Mouse (Mus musculus): ENCODE measurements around the gene Cyth2. TPM values are rescaled to one million over a fixed set of nuclear protein-coding genes. Genes with fewer than 3 reads are reported as not detected.

The Cyth2 gene
- polyA plus RNA-seq, 1 experiment = not detected

- no peak overlapping the region for H3K27ac ChIP-seq (ENCODE audit: insufficient read depth, low read depth, low read length)
- TF ChIP-seq POLR2A (IDR thresholded peaks at IDR 0.05; ENCODE audit: insufficient read depth, low read depth, low read length) (no peak), CTCF (IDR thresholded peaks at IDR 0.05; ENCODE audit: insufficient read depth, low read depth, low read length) (no peak)
- no peak overlapping the region for H3K4me3 ChIP-seq (ENCODE audit: insufficient read depth, low read depth, low read length)
- 10% methylated on average over 27 of the region's 27 CpGs for WGBS
- peaks cover 6% of the 10 kb centered on the region for H3K4me1 ChIP-seq (ENCODE audit: control insufficient read depth, insufficient read depth, low read length)
These were observed 55.0 kb downstream of the Cyth2 start for GRCm38 (mm10) chr7:45759400-45759799.

Other genes with a start within 250 kb of the Cyth2 start
- not detected in 2 replicates for gene Bcat2, start 244.4 kb downstream of the Cyth2 start, polyA plus RNA-seq (2012; ENCODE audit: insufficient read depth, insufficient read length, low replicate concordance, missing spikeins)
- not detected in 2 replicates for gene Fgf21, start 199.1 kb downstream of the Cyth2 start, polyA plus RNA-seq (2012; ENCODE audit: insufficient read depth, insufficient read length, low replicate concordance, missing spikeins)
- gene Fut1, start 197.3 kb downstream of the Cyth2 start, polyA plus RNA-seq (2012; ENCODE audit: insufficient read depth, insufficient read length, low replicate concordance, missing spikeins) = not detected in 2 replicates
- gene Izumo1, start 192.8 kb downstream of the Cyth2 start, polyA plus RNA-seq (2012; ENCODE audit: insufficient read depth, insufficient read length, low replicate concordance, missing spikeins) = not detected in 2 replicates
- gene Rasip1, start 187.1 kb downstream of the Cyth2 start, polyA plus RNA-seq (2012; ENCODE audit: insufficient read depth, insufficient read length, low replicate concordance, missing spikeins) = not detected in 2 replicates
- gene Mamstr, start 174.6 kb downstream of the Cyth2 start, polyA plus RNA-seq (2012; ENCODE audit: insufficient read depth, insufficient read length, low replicate concordance, missing spikeins) = not detected in 2 replicates
- gene Fut2, start 148.2 kb downstream of the Cyth2 start, polyA plus RNA-seq (2012; ENCODE audit: insufficient read depth, insufficient read length, low replicate concordance, missing spikeins) = not detected in 2 replicates
- not detected in 2 replicates for gene Ntn5, start 130.6 kb downstream of the Cyth2 start, polyA plus RNA-seq (2012; ENCODE audit: insufficient read depth, insufficient read length, low replicate concordance, missing spikeins)
- gene Sec1, start 120.2 kb downstream of the Cyth2 start, polyA plus RNA-seq (2012; ENCODE audit: insufficient read depth, insufficient read length, low replicate concordance, missing spikeins) = not detected in 2 replicates
- not detected in 2 replicates for gene Car11, start 114.7 kb downstream of the Cyth2 start, polyA plus RNA-seq (2012; ENCODE audit: insufficient read depth, insufficient read length, low replicate concordance, missing spikeins)
- gene Dbp, start 109.5 kb downstream of the Cyth2 start, polyA plus RNA-seq (2012; ENCODE audit: insufficient read depth, insufficient read length, low replicate concordance, missing spikeins) = 386 TPM in 1 of 2 replicates, not detected in the other
- gene Rpl18, start 99.1 kb downstream of the Cyth2 start, polyA plus RNA-seq (2012; ENCODE audit: insufficient read depth, insufficient read length, low replicate concordance, missing spikeins) = not detected in 2 replicates
- not detected in 2 replicates for gene Sphk2, start 96.6 kb downstream of the Cyth2 start, polyA plus RNA-seq (2012; ENCODE audit: insufficient read depth, insufficient read length, low replicate concordance, missing spikeins)
- not detected in 2 replicates for gene Fam83e, start 93.4 kb downstream of the Cyth2 start, polyA plus RNA-seq (2012; ENCODE audit: insufficient read depth, insufficient read length, low replicate concordance, missing spikeins)
- gene Spaca4, start 88.8 kb downstream of the Cyth2 start, polyA plus RNA-seq (2012; ENCODE audit: insufficient read depth, insufficient read length, low replicate concordance, missing spikeins) = not detected in 2 replicates
- not detected in 2 replicates for gene Lmtk3, start 30.8 kb downstream of the Cyth2 start, polyA plus RNA-seq (2012; ENCODE audit: insufficient read depth, insufficient read length, low replicate concordance, missing spikeins)
- gene Sult2b1, start 29.9 kb downstream of the Cyth2 start, polyA plus RNA-seq (2012; ENCODE audit: insufficient read depth, insufficient read length, low replicate concordance, missing spikeins) = not detected in 2 replicates
- gene Kcnj14, start 10.2 kb upstream of the Cyth2 start, polyA plus RNA-seq (2012; ENCODE audit: insufficient read depth, insufficient read length, low replicate concordance, missing spikeins) = not detected in 2 replicates
- gene Grwd1, start 16.4 kb upstream of the Cyth2 start, polyA plus RNA-seq (2012; ENCODE audit: insufficient read depth, insufficient read length, low replicate concordance, missing spikeins) = not detected in 2 replicates
- gene Kdelr1, start 58.2 kb upstream of the Cyth2 start, polyA plus RNA-seq (2012; ENCODE audit: insufficient read depth, insufficient read length, low replicate concordance, missing spikeins) = not detected in 2 replicates
- not detected in 2 replicates for gene Grin2d, start 63.8 kb upstream of the Cyth2 start, polyA plus RNA-seq (2012; ENCODE audit: insufficient read depth, insufficient read length, low replicate concordance, missing spikeins)
- not detected in 2 replicates for gene Syngr4, start 82.1 kb upstream of the Cyth2 start, polyA plus RNA-seq (2012; ENCODE audit: insufficient read depth, insufficient read length, low replicate concordance, missing spikeins)
- not detected in 2 replicates for gene Tmem143, start 82.4 kb upstream of the Cyth2 start, polyA plus RNA-seq (2012; ENCODE audit: insufficient read depth, insufficient read length, low replicate concordance, missing spikeins)
- not detected in 2 replicates for gene Emp3, start 106.8 kb upstream of the Cyth2 start, polyA plus RNA-seq (2012; ENCODE audit: insufficient read depth, insufficient read length, low replicate concordance, missing spikeins)
- gene Ccdc114, start 109.5 kb upstream of the Cyth2 start, polyA plus RNA-seq (2012; ENCODE audit: insufficient read depth, insufficient read length, low replicate concordance, missing spikeins) = not detected in 2 replicates
- not detected in 2 replicates for gene Abcc6, start 215.7 kb upstream of the Cyth2 start, polyA plus RNA-seq (2012; ENCODE audit: insufficient read depth, insufficient read length, low replicate concordance, missing spikeins)
- 117 TPM in 1 of 2 replicates, not detected in the other for gene Nomo1, start 219.1 kb upstream of the Cyth2 start, polyA plus RNA-seq (2012; ENCODE audit: insufficient read depth, insufficient read length, low replicate concordance, missing spikeins)